Mouse (Mus musculus) heart, postnatal 0 days (tissue): Measurements from ENCODE around the gene Ugt1a2. TPM values are rescaled to one million over a fixed set of nuclear protein-coding genes. Genes with fewer than 3 reads are reported as not detected.

ENCODE experiments used
- ATAC-seq: fragments of 200-750 bp; cut with Nextera tagmentation; 2 replicates; pipeline ENCODE4 v1.8.0; 2017; ENCODE audit warnings: low read depth, moderate number of reproducible peaks, moderate library complexity; ENCODE audit not compliant: insufficient read depth
- DNase-seq: peaks from one replicate; pipeline ENCODE4 v3.0.0-alpha.2; 2016; ENCODE audit warnings: low spot score
- H3K27ac ChIP-seq: fragments of 300-500 bp; sonication (generic); 2 replicates; pipeline ENCODE4 v1.5.1; 2014; ENCODE audit warnings: low read depth, mild to moderate bottlenecking
- H3K27me3 ChIP-seq: fragments of 300-500 bp; sonication (generic); 2 replicates; pipeline ENCODE4 v1.6.1; 2014; ENCODE audit warnings: low read length, mixed read lengths; ENCODE audit not compliant: control insufficient read depth, insufficient read depth
- H3K36me3 ChIP-seq: fragments of 300-500 bp; sonication (generic); replicated peaks from 2 replicates; pipeline ENCODE4 v1.6.1; 2014; ENCODE audit warnings: low read length, mixed read lengths; ENCODE audit not compliant: control insufficient read depth, insufficient read depth
- H3K4me1 ChIP-seq: fragments of 300-500 bp; sonication (generic); 2 replicates; pipeline ENCODE4 v1.6.1; 2014; ENCODE audit warnings: antibody characterized with exemption; ENCODE audit not compliant: control insufficient read depth, insufficient read depth
- H3K4me2 ChIP-seq: fragments of 300-500 bp; sonication (generic); 2 replicates; pipeline ENCODE4 v1.6.1; 2014; ENCODE audit warnings: low read depth, mild to moderate bottlenecking, low read length, moderate library complexity
- H3K4me3 ChIP-seq: fragments of 300-500 bp; sonication (generic); 2 replicates; pipeline ENCODE4 v1.5.1; 2014; ENCODE audit warnings: low read depth, low read length
- H3K9ac ChIP-seq: fragments of 300-500 bp; sonication (generic); replicated peaks from 2 replicates; pipeline ENCODE4 v1.6.1; 2014; ENCODE audit warnings: low read depth, low read length, mixed read lengths
- H3K9me3 ChIP-seq: fragments of 300-500 bp; sonication (generic); replicated peaks from 2 replicates; pipeline ENCODE4 v1.6.1; 2016; ENCODE audit warnings: low read length; ENCODE audit not compliant: control insufficient read depth
- CTCF ChIP-seq: IDR thresholded peaks from 2 replicates; pipeline ENCODE4 v1.5.1; 2016; ENCODE audit warnings: antibody characterized with exemption, control low read depth, low read depth
- EP300 ChIP-seq: IDR thresholded peaks from 2 replicates; pipeline ENCODE4 v1.6.1; 2016; ENCODE audit warnings: antibody characterized with exemption, low read depth
- WGBS: fragments of 180-500 bp; shearing (Covaris S2); extraction: QIAGEN DNeasy Blood & Tissue Kit; methylation state at CpG from one replicate; pipeline ENCODE4 v1.1.7; 2014; 5-methylcytosine and 5-hydroxymethylcytosine counted together
- polyA plus RNA-seq: library from polyadenylated mRNA; unstranded; fragments of >200 nt; fragmentation: Nextera tagmentation; extraction: Ambion mirVana; gene quantifications from 2 replicates; pipeline ENCODE4 v1.2.1, GENCODE M21; 2015
- total RNA-seq: library from RNA; depleted of rRNA; stranded (reverse); fragments of >200 nt; gene quantifications from 2 replicates; pipeline ENCODE4 v1.2.3, GENCODE M21; 2014; ENCODE audit warnings: low replicate concordance

Ugt1a2 gene
- total and polyA plus RNA-seq, 2 experiments from 2014 or later: not detected

DNA sequence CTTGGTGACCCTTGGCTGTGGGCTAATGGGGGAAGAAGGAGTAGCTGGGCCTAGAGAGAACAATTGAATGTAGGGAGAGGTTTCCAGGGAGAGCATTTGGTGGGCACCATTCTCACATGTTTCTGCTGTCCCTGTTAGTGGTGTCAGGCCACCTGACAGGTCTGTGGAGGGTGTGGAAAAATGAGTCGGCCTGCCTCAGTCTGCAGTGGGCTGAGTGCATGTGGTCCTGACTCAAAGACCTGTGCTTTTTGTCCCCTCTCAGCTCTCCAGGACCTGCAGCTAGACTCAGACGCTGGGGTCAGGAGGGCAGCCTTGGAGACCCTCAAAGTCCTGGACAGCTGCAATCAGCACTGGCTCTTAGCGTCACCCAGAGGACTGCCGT is 59.2 kb downstream of the Ugt1a2 start:
- peaks cover 52% of the 10 kb centered on the region for H3K36me3 ChIP-seq
- no peak for ATAC-seq
- WGBS: 66% methylated on average over 4 of the region's 4 CpGs
- no peak overlapping the region for H3K9ac ChIP-seq
- no peak overlapping the region for H3K4me3 ChIP-seq
- no peak overlapping the region for H3K4me2 ChIP-seq
- H3K27me3 ChIP-seq: no peaks in the 10 kb centered on the region
- TF ChIP-seq EP300 (no peak), CTCF (no peak)
- no peak overlapping the region for H3K27ac ChIP-seq
- 0 out of 2 replicates have a peak, but pooled peaks cover 5% of the 10 kb centered on the region for H3K9me3 ChIP-seq
- no peak for DNase-seq
- peaks cover 16% of the 10 kb centered on the region for H3K4me1 ChIP-seq

DNA sequence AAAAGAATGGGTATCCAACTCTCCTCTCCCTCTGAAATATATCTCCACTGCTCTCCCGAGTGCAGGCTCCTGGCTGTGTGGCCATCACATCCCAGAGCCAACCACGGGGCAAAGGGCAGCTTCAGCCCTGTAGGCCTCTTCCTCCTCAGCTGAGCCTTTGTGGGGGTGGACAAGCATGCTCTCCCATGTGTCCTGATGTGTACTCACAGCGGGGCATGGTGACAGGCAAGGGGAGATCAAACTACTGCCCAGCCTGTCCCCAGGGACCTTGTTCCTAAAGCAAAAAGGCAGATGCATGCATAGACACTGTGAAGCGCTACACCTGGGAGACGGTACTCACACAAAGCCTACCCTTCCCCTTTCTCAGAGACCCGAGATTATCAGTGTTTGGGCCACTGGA is 59.7 kb downstream of the Ugt1a2 start:
- 0 out of 2 replicates have a peak, but pooled peaks have one; percentile 2 for ATAC-seq
- peak; percentile 24; the same call in 1 of the 2 replicates for TF ChIP-seq CTCF
- no peak for TF ChIP-seq EP300
- H3K9me3 ChIP-seq: 0 out of 2 replicates have a peak, but pooled peaks cover under 1% of the 10 kb centered on the region
- H3K9ac ChIP-seq: peak overlapping the region; percentile 0; the same call in 1 of the 2 replicates
- H3K4me2 ChIP-seq: no peak overlapping the region
- no peak overlapping the region for H3K4me3 ChIP-seq
- H3K27ac ChIP-seq: no peak overlapping the region
- H3K36me3 ChIP-seq: peaks cover 56% of the 10 kb centered on the region
- WGBS: 71% methylated on average over 6 of the region's 6 CpGs
- no peak for DNase-seq
- peaks cover 16% of the 10 kb centered on the region for H3K4me1 ChIP-seq
- H3K27me3 ChIP-seq: no peaks in the 10 kb centered on the region

DNA sequence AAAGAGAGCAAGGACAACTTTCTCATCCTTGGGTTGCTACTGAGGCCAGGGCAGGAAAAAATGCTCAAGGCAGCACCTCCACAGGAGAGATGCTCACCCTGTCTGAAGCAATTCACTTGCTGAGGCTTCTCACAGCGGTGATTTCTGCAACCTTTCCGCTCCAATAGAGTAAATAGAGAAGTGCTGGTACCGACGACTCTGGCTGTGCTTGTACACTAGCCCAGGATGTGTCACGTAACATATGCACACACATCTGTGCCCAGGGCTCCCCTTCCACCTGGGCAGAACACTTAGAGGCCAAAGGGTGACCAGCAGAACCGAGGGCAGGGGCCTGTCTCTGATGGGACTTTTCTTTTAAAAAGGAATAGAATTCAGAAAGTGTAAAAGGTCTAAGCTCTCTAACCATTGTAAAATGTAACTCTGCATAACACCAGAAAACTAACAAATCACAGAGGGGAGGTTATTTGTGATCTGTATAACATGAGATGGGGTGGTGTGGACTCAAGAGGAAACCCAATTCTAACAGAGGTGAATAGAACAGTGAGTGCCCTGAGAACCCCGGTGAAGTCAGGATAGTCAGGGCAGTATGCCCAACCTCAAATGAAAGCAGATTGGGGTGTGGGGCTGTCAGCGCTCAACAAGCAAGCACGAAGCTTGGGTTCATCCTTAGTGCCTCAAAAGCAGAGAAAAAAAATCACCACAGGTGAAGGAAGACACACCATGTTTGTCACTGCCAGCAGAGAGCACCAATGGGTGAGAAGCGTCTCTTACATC is 60.4 kb downstream of the Ugt1a2 start:
- WGBS: 81% methylated on average over 10 of the region's 10 CpGs

DNA sequence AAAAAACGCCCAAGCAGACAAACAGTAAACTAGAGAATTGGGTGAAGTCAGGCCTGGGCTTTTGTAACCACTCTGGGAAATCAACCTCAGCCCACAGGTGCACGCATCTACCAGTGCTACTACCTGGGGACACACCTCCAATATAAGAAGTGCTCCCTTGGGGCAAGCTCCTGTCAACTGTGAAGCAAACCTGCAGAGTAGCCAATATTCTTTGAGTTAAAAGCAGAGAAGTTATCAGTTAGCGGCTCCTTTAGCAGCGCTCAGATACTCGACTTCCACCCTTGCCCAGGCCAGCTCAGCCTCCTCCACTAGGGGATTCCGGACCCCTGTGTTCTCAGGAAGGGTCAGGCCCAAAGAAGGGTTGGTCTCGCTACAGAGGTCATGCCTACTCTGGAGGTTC is 61.3 kb downstream of the Ugt1a2 start:
- Histone ChIP-seq H3K9ac (no peak overlapping the region), H3K36me3 (peaks cover 72% of the 10 kb centered on the region), H3K4me1 (peaks cover 16% of the 10 kb centered on the region), H3K27ac (no peak overlapping the region), H3K4me2 (no peak overlapping the region), H3K9me3 (no peaks in the 10 kb centered on the region), H3K4me3 (no peak overlapping the region), H3K27me3 (no peaks in the 10 kb centered on the region)
- ATAC-seq (no peak), DNase-seq (no peak)
- TF ChIP-seq CTCF: no peak
- TF ChIP-seq EP300: no peak
- WGBS: 81% methylated on average over 7 of the region's 7 CpGs

More for the DNA sequence above, 60.4 kb downstream of the Ugt1a2 start:
- Histone ChIP-seq H3K4me2 (no peak overlapping the region), H3K9me3 (no peaks in the 10 kb centered on the region), H3K4me3 (no peak overlapping the region), H3K9ac (no peak overlapping the region), H3K27ac (no peak overlapping the region), H3K4me1 (peaks cover 16% of the 10 kb centered on the region), H3K27me3 (no peaks in the 10 kb centered on the region), H3K36me3 (peaks cover 63% of the 10 kb centered on the region)
- TF ChIP-seq CTCF (no peak), EP300 (no peak)
- no peak for DNase-seq
- ATAC-seq: no peak

DNA sequence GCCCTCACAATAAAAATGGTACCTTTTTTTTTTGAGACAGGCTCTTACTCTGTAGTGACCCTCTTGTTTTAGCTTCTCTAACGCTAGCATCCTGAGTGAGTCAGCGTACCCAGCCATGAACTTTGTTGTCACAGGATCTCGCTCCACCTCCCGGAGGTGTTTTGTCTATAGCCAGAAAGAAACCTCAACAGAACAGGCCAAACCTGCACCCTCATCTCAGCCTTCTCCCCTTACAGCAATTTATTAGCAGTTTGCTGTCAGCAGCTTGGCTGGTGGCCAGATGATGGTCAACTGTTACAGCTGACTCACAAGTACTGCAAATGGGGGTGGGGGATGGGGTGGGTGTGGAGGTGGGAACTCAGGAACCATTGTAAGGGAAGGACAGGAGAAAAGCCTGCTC is 61.9 kb downstream of the Ugt1a2 start:
- Histone ChIP-seq H3K4me1 (peaks cover 16% of the 10 kb centered on the region), H3K36me3 (peaks cover 78% of the 10 kb centered on the region), H3K4me3 (no peak overlapping the region), H3K9me3 (no peaks in the 10 kb centered on the region), H3K27me3 (no peaks in the 10 kb centered on the region), H3K9ac (no peak overlapping the region), H3K27ac (no peak overlapping the region), H3K4me2 (no peak overlapping the region)
- TF ChIP-seq EP300: no peak
- TF ChIP-seq CTCF: no peak
- ATAC-seq (no peak), DNase-seq (peak; percentile 59)
- WGBS: 75% methylated on average over 4 of the region's 4 CpGs
